Mouse (Mus musculus) urinary bladder, postnatal 0 days (tissue): ENCODE results near the gene Fbxl21. TPM values are rescaled to one million over a fixed set of nuclear protein-coding genes. Genes with fewer than 3 reads are reported as not detected.

Source experiments
- polyA plus RNA-seq: library from polyadenylated mRNA; unstranded; fragments of >200 nt; fragmentation: Nextera tagmentation; extraction: Ambion mirVana; gene quantifications from 2 replicates; pipeline ENCODE4 v1.2.1, GENCODE M21; 2015

Gene Fbxl21
- polyA plus RNA-seq, result 0.90 and 1.1 TPM in 2 replicates

DNA sequence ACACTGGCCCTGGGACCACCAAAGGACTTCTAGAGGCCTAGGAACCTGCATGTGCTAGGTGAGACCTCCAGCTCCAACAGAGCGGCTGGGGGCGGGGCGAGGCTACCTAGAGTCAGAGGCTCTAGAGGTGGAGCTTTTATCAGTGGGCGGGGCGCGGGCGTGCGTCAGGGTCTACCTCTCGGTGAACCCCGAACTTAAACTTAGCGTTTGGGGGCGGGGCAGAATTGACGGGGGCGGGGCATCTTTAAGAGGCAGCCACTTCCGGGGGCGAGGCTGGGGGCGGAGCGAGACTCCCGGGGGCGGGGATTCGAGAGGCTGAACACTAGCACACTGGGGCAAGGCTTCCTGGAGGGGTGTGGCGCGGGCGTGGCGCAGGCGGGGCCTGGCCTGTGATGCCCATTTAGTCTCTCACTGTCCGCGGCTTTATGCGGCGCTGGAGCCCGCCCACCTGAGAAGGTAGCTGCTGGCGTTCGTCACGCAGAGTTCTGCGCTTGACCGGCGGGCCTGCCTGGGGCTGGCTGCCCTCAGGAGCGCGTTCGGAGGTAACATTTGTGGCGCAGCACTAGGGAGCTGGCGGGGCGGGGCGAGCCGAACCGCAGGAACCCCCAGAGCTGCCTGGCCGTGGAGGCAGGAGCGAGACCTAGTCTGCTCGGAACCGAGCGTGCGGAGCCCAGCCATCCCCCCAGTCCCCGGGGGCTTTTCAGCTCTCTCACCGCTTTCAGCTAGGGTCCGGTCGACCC lies at the start of gene Fbxl21:
Fbxl21 (plus strand) TSS at position 392 of the 740 bp plus-strand sequence.

DNA sequence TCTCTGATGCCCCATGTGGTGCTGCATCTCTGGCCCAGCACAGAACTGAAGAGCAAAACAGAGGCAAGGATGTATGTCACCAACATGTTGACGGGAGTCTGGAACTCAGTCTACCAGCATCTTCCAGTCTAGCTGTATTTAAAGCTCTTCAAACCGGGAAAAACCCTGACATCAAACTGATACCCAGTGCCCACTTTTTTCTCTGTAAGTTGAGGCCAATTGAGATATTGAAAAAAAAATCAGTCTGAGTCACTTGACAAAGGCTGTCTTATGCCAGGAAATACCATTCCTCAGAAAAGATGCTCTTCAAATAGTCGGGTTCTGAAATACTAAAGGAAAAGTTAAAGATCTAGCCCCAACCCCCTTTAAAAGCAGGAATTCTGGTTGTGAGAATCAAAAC lies 40.1 kb upstream of the Fbxl21 start, which contains the start of gene Il9:
Il9 (minus strand) TSS at position 101 of the 400 bp plus-strand sequence.

DNA sequence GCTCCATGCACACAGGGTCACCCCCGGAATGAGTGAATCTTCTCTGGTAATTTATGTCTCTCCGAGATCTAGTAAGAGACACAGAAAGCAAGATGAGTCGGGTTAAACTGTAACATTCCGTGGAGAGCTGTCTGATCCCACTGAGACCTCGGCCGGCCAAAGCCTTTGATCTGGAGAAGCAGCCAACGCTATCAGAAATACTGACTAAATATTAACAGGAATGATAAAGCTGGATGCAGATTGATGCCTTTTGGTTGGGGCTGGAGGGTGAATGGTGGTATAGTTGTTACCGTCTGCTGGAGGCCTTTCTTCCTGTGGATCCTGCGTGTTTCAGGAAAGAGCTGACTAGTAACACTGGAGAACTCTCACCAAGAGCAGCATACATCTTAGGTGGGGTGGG lies 26.1 kb downstream of the Fbxl21 start, which contains the start of gene Lect2:
Lect2 (minus strand) TSS at position 102 of the 400 bp plus-strand sequence.

Other genes with a start within 250 kb of the Fbxl21 start
- 69.1 and 74.6 TPM in 2 replicates for gene Cxcl14, start 225.9 kb upstream of the Fbxl21 start, polyA plus RNA-seq
- gene Gm3045, start 95.9 kb upstream of the Fbxl21 start, polyA plus RNA-seq, result 0.13 TPM in 1 of 2 replicates, not detected in the other
- 0.54 and 0.62 TPM in 2 replicates for gene Slc25a48, start 84.1 kb upstream of the Fbxl21 start, polyA plus RNA-seq
- not detected in 2 replicates for gene Il9, start 40.2 kb upstream of the Fbxl21 start, polyA plus RNA-seq
- gene Lect2, start 26.0 kb downstream of the Fbxl21 start, polyA plus RNA-seq, result 0.46 TPM in 1 of 2 replicates, not detected in the other
- gene Tgfbi, start 87.1 kb downstream of the Fbxl21 start, polyA plus RNA-seq, result 76.4 and 87.4 TPM in 2 replicates
- gene Smad5, start 180.5 kb downstream of the Fbxl21 start, polyA plus RNA-seq, result 9.6 and 11.1 TPM in 2 replicates
- not detected in 2 replicates for gene Gm45623, start 231.4 kb downstream of the Fbxl21 start, polyA plus RNA-seq